Mouse (Mus musculus): ENCODE results near the gene Fam216b. TPM values are rescaled to one million over a fixed set of nuclear protein-coding genes. Genes with fewer than 3 reads are reported as not detected.

Fam216b gene
- polyA plus RNA-seq (2015; fragmentation: Nextera tagmentation; extraction: Ambion mirVana) = 0.18 TPM in 1 of 2 replicates, not detected in the other

DNA sequence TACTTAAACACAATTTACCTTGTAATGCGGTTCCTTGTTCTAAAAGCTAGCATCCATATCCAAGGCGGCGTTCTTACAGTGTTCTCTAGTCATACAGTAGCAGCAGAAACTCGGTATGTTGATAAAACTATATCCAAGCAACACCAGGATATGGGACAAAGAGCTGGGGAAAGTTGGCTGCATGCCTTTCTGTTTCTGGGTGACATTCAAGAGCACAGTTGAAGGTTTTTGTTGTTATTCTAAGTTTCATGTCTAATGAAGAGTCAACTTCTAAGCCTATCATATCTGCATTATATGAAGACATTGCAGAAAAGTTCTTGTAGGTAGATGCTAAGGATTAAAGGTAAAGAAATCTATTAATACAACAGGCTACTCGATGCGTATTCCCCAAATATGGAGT, at the start of gene Fam216b:
Fam216b (minus strand) TSS at position 101 of the 400 bp plus-strand sequence.
- H3K4me1 ChIP-seq (replicated peaks) = no peaks in the 10 kb centered on the region
- H3K9me3 ChIP-seq = no peaks in the 10 kb centered on the region
- H3K27me3 ChIP-seq = no peaks in the 10 kb centered on the region
- no peaks in the 10 kb centered on the region for H3K36me3 ChIP-seq
- no peak within 1 kb of the TSS for H3K4me2 ChIP-seq
- no peak within 1 kb of the TSS for H3K4me3 ChIP-seq
- H3K27ac ChIP-seq (replicated peaks) = no peak within 1 kb of the TSS
- no peak within 1 kb of the TSS for H3K9ac ChIP-seq
- WGBS = 92% methylated on average over 6 of the region's 6 CpGs
- no peak for ATAC-seq (ENCODE audit: low read depth)

DNA sequence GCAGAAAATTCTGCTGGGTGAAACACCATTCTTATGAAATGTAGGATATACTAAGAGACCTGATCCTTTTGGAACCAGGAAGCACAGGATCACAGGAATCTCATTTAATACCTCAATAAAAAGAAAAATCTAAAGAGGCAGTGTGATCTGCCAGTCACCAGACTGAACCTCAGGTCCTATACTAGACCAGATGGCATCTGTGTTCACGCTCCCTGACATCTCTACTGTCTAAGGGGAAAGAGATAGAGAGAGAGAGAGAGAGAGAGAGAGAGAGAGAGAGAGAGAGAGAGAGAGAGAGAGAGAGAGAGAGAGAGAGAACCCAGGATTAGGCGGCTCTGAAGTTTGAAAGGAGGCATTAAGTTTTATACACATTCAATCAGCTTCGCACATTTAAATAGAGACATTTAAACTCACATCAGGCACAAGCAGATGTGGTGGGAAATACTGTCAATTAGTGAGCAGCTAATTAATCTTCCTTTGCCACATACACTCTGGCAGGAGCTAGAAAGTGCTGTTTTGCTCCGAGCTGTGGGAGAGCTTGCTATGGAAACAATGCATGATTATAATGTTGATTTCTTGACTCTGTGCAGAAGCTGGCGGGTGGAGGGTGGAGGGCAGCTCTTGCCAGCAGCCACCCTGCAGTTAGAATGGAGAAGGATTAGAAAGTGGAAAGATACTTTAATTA, 43.7 kb upstream of the Fam216b start:
- no peak overlapping the region for H3K4me3 ChIP-seq
- H3K9me3 ChIP-seq = peaks cover 6% of the 10 kb centered on the region
- no peaks in the 10 kb centered on the region for H3K36me3 ChIP-seq
- peaks cover 4% of the 10 kb centered on the region for H3K4me1 ChIP-seq (replicated peaks)
- ATAC-seq (ENCODE audit: low read depth) = no peak
- WGBS = 24% methylated on average over 5 of the region's 5 CpGs
- H3K27ac ChIP-seq (replicated peaks) = no peak overlapping the region
- H3K27me3 ChIP-seq = no peaks in the 10 kb centered on the region
- no peak overlapping the region for H3K4me2 ChIP-seq
- no peak overlapping the region for H3K9ac ChIP-seq

DNA sequence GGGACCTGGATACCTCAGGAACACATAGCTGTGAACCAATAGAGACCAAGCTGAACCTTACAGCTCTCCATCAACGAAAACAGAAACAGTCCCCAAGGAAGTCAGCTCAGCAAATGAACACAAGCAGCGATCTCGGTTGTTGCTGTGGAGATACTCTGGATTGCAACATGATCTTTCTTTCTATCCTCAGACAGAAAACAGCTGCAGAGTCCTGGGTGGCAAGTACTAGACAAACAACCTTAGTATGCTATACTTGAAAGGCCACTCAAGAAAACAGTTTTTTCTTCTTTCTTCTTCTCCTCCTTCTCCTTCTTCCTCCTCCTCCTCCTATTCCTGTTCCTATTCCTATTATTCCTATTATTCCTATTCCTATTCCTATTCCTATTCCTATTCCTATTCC, 37.9 kb upstream of the Fam216b start:
- H3K4me2 ChIP-seq = no peak overlapping the region
- no peaks in the 10 kb centered on the region for H3K27me3 ChIP-seq
- no peak overlapping the region for H3K27ac ChIP-seq (replicated peaks)
- H3K36me3 ChIP-seq = no peaks in the 10 kb centered on the region
- no peaks in the 10 kb centered on the region for H3K9me3 ChIP-seq
- 63% methylated on average over 3 of the region's 3 CpGs for WGBS
- peaks cover 9% of the 10 kb centered on the region for H3K4me1 ChIP-seq (replicated peaks)
- no peak overlapping the region for H3K4me3 ChIP-seq
- no peak for ATAC-seq (ENCODE audit: low read depth)
- no peak overlapping the region for H3K9ac ChIP-seq

DNA sequence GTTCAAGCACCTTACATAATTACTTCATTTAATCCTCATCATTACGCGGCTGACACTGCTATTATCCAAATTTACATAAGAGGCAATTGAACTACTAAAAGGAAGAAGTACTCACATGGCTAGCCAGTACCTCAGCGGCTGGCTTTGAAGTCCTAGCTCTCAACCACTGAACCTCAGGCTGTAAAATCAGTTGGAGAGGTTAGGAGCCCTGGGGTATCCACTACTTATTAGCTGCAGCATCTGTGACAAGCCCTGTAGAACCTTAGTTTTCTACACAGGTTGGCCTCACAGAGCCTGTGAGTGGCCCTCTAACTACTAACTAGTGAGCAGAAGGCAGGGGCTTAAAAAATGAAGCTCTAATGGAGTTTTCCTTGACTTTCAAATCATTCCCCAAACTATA, 31.5 kb upstream of the Fam216b start:
- H3K27me3 ChIP-seq = no peaks in the 10 kb centered on the region
- H3K4me3 ChIP-seq = no peak overlapping the region
- H3K27ac ChIP-seq (replicated peaks) = no peak overlapping the region
- H3K4me2 ChIP-seq = no peak overlapping the region
- peaks cover 12% of the 10 kb centered on the region for H3K4me1 ChIP-seq (replicated peaks)
- no peaks in the 10 kb centered on the region for H3K9me3 ChIP-seq
- WGBS = 10% methylated on average over 3 of the region's 3 CpGs
- H3K9ac ChIP-seq = no peak overlapping the region
- no peak for ATAC-seq (ENCODE audit: low read depth)
- no peaks in the 10 kb centered on the region for H3K36me3 ChIP-seq

DNA sequence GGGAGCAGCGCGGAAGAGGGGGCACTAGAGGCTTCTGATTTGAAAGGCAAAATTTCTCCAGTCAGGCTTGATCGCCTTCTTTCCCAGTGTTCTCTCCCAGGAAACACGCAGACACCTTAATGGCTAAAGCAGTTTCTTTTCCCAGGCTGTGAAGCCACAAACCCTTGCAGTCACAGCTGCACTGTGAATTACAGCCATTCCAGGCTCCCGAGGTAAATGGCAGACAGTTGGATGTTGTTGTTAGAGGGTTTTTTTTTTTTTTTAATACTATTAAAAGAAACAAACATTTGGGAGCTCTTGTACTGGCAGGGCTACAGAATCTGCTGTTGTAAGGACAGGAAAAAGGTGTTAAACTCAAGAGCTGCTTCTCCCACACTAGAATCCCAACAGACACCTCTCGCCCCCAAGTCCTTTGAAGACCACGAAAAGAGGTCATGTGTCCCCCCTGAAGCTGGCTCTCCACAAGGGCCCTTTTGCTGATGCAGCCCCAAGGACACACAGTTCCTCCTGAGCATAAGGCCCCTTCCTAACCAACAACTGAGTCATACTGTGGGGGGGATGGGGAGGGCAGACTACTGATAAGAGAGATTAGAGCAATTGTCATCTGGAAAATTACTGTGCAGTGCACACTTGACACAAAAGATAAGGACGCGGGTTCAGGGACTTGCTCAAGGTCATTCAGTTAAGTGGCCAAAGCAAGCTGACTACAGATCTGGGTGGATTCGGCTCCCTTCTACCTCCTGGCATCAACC, 30.8 kb upstream of the Fam216b start:
- no peak overlapping the region for H3K4me2 ChIP-seq
- no peak overlapping the region for H3K4me3 ChIP-seq
- no peaks in the 10 kb centered on the region for H3K27me3 ChIP-seq
- H3K9ac ChIP-seq = no peak overlapping the region
- ATAC-seq (ENCODE audit: low read depth) = no peak
- WGBS = 45% methylated on average over 10 of the region's 10 CpGs
- no peaks in the 10 kb centered on the region for H3K9me3 ChIP-seq
- no peak overlapping the region; the same call in 1 of the 2 replicates for H3K27ac ChIP-seq (replicated peaks)
- no peaks in the 10 kb centered on the region for H3K36me3 ChIP-seq
- peaks cover 12% of the 10 kb centered on the region for H3K4me1 ChIP-seq (replicated peaks)

GRCm38 (mm10) chr14:78117671-78118070, 28.9 kb upstream of the Fam216b start:
- no peaks in the 10 kb centered on the region for H3K27me3 ChIP-seq

GRCm38 (mm10) chr14:78117268-78117667, 28.5 kb upstream of the Fam216b start:
- WGBS = 52% methylated on average over 2 of the region's 2 CpGs
- Histone ChIP-seq H3K9me3 (no peaks in the 10 kb centered on the region), H3K27me3 (no peaks in the 10 kb centered on the region), H3K4me3 (no peak overlapping the region), H3K27ac (replicated peaks) (no peak overlapping the region), H3K9ac (no peak overlapping the region), H3K4me2 (no peak overlapping the region), H3K4me1 (replicated peaks) (peaks cover 12% of the 10 kb centered on the region), H3K36me3 (no peaks in the 10 kb centered on the region)
- no peak for ATAC-seq (ENCODE audit: low read depth)

More at GRCm38 (mm10) chr14:78117671-78118070, 28.9 kb upstream of the Fam216b start:
- H3K9me3 ChIP-seq = no peaks in the 10 kb centered on the region
- no peak overlapping the region for H3K4me2 ChIP-seq
- H3K4me1 ChIP-seq (replicated peaks) = peaks cover 12% of the 10 kb centered on the region
- no peaks in the 10 kb centered on the region for H3K36me3 ChIP-seq
- no peak overlapping the region for H3K9ac ChIP-seq
- H3K4me3 ChIP-seq = no peak overlapping the region
- no peak for ATAC-seq (ENCODE audit: low read depth)
- WGBS = 76% methylated on average over 4 of the region's 4 CpGs
- H3K27ac ChIP-seq (replicated peaks) = no peak overlapping the region

- 92% methylated on average over 3 of the region's 3 CpGs for WGBS
- H3K36me3 ChIP-seq = no peaks in the 10 kb centered on the region
Measured at GRCm38 (mm10) chr14:78112466-78112865, 23.7 kb upstream of the Fam216b start.

DNA sequence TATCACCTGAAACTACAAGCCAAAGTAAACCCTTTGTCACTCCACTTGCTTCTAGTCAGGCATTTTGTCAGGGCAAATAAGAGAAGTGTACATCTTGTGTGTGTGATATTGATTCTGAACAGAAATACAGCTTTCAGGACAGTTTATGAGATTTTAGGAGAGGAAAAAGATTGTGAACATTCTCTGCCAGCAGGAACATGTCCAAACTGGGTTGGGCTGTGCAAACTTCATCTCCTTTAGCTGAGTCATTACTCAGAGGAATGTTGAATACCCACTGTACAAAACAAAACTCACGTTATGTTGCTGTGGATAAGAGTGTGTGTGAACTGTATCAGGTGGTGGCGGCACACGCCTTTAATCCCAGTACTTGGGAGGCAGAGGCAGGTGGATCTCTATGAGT, 22.1 kb upstream of the Fam216b start:
- Histone ChIP-seq H3K27ac (replicated peaks) (no peak overlapping the region), H3K4me1 (replicated peaks) (no peaks in the 10 kb centered on the region), H3K4me3 (no peak overlapping the region), H3K9ac (no peak overlapping the region), H3K27me3 (no peaks in the 10 kb centered on the region), H3K36me3 (no peaks in the 10 kb centered on the region), H3K9me3 (no peaks in the 10 kb centered on the region), H3K4me2 (no peak overlapping the region)
- 97% methylated on average over 3 of the region's 3 CpGs for WGBS
- ATAC-seq (ENCODE audit: low read depth) = no peak

More at GRCm38 (mm10) chr14:78112466-78112865, 23.7 kb upstream of the Fam216b start:
- H3K27ac ChIP-seq (replicated peaks) = no peak overlapping the region
- no peak overlapping the region for H3K9ac ChIP-seq
- H3K9me3 ChIP-seq = no peaks in the 10 kb centered on the region
- no peak overlapping the region for H3K4me3 ChIP-seq
- no peak for ATAC-seq (ENCODE audit: low read depth)
- no peak overlapping the region for H3K4me2 ChIP-seq
- no peaks in the 10 kb centered on the region for H3K4me1 ChIP-seq (replicated peaks)
- H3K27me3 ChIP-seq = no peaks in the 10 kb centered on the region

DNA sequence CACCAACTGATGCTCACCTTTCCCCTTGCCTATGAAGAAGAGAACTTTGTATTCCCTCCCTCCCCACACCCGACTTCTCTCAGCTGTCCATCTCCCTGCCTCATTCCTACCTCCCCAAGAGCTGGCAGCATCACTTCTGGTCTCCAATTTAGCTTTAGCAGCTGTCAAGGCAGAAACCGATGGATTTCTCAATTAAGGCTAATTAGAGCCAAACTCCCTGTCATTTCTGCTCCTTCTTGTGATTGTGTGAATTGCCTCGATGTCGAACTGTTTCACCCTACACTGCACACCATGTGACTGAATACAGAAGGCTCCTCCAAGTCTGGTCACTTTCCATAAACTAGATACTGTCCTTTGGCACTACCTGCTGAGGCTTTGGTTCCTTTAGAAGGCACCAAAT, 20.6 kb upstream of the Fam216b start:
- WGBS = 71% methylated on average over 4 of the region's 4 CpGs
- no peak for ATAC-seq (ENCODE audit: low read depth)
- no peaks in the 10 kb centered on the region for H3K27me3 ChIP-seq

GRCm38 (mm10) chr14:78108388-78108787, 19.6 kb upstream of the Fam216b start:
- WGBS = 88% methylated on average over 3 of the region's 3 CpGs
- H3K4me1 ChIP-seq (replicated peaks) = no peaks in the 10 kb centered on the region
- no peak overlapping the region for H3K4me3 ChIP-seq
- H3K4me2 ChIP-seq = no peak overlapping the region
- no peaks in the 10 kb centered on the region for H3K36me3 ChIP-seq
- no peaks in the 10 kb centered on the region for H3K9me3 ChIP-seq
- no peaks in the 10 kb centered on the region for H3K27me3 ChIP-seq
- H3K9ac ChIP-seq = no peak overlapping the region
- H3K27ac ChIP-seq (replicated peaks) = no peak overlapping the region
- ATAC-seq (ENCODE audit: low read depth) = no peak

More for the DNA sequence above, 20.6 kb upstream of the Fam216b start:
- H3K9ac ChIP-seq = no peak overlapping the region
- no peaks in the 10 kb centered on the region for H3K36me3 ChIP-seq
- H3K4me3 ChIP-seq = no peak overlapping the region
- H3K9me3 ChIP-seq = no peaks in the 10 kb centered on the region
- H3K27ac ChIP-seq (replicated peaks) = no peak overlapping the region
- no peak overlapping the region for H3K4me2 ChIP-seq
- no peaks in the 10 kb centered on the region for H3K4me1 ChIP-seq (replicated peaks)

DNA sequence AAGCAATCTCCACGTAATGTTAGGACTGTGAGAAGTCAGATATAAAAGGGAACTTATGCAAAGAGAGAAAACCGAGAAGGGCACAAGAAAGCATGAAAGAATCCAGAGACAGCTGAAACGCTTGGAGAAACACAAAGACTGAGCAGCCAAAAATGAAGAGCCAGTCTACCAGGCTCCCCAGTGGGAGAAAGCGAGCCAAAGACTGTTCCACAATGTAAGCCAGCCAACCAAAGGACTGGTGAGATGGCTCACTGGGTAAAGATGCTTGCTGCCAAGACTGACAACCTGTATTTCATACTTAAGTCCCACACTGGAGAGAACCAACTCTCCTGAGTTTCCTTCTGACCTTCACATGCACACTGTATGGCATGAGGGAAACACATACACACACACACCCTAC, 784 bp upstream of the Fam216b start:
- H3K9ac ChIP-seq = no peak overlapping the region
- no peak for ATAC-seq (ENCODE audit: low read depth)
- WGBS = 82% methylated on average over 4 of the region's 4 CpGs
- no peaks in the 10 kb centered on the region for H3K4me1 ChIP-seq (replicated peaks)
- H3K36me3 ChIP-seq = no peaks in the 10 kb centered on the region
- H3K9me3 ChIP-seq = no peaks in the 10 kb centered on the region
- no peak overlapping the region for H3K27ac ChIP-seq (replicated peaks)
- no peak overlapping the region for H3K4me2 ChIP-seq
- no peak overlapping the region for H3K4me3 ChIP-seq
- no peaks in the 10 kb centered on the region for H3K27me3 ChIP-seq
